Mouse (Mus musculus): Measurements from ENCODE around the gene 1700092M07Rik.

The 1700092M07Rik gene

DNA sequence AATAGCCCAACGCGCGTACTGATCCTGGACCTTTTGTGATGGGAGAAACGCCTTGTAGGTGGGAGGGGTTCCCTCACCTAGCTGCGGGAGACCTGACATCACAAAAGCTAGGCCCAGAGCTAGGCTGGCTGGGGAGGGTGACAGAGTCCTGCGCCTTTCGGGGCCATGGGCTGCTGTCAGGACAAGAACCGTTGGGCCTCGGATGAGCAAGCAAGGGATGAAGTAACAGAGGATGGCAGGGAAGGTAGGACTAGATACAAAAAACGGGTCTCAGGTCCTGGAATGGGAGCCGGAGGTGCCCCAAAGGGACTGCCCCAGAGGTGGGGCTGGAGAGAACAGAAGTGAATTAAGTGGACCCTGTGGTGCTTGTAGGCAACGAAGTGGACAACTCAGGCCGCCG lies at the start of gene 1700092M07Rik:
TSS of gene 1700092M07Rik (plus strand) at position 116 of the 400 bp plus-strand sequence.
- no peak for DNase-seq

DNA sequence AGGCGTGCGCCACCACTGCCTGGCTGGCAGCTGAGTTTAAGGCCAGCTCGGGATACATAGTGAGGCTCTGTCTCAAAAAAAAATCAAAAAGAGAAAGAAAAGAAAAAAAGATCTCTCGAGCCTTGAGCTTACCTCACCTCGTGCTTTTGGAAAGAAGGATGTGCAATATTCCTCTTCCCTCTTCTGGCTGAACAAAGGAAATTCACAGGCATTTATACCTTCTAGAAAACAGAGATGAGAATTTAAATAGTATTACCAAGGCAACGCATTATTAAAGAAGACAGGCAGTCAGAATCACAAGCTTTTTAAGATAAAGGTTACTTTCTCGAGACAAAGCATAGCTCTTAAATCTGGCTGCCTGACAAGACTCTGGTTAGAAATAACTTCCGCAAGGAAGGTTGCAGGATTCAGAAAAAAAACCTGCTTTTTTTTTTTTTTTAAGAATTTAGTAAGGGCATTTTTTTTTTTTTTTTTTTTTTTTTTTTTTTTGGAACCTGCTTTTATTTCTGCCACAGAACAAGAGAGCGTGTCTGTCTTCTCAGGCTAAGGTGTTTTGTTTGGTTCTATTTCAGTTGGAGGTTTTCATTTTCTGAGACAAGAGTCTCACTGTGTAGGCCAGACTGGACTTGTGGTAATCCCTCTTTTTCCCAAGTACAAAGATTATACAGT lies 48.5 kb upstream of the 1700092M07Rik start:
- DNase-seq: no peak

DNA sequence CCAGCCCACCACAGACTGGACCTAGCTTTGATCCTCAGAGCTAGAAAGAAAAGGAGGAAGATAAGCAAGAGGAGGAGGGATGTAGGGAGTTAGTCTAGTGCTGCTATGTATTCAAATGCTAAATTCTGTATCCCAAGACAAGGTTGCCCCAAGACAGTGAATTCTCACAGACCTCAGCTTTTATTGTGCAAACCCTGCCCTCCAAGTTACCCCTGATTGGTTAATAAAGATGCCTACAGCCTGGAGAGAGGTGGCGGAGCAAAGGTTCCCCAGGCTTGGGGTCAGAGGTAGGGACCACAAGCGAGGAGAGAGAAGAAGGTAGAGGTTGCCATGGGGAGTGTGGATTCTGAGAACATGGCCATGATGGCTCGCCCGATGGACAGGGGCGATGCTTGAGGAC lies 47.8 kb upstream of the 1700092M07Rik start:
- no peak for DNase-seq

- DNase-seq: peak; percentile 75
Measured at GRCm38 (mm10) chr19:8695330-8695729, 45.2 kb upstream of the 1700092M07Rik start.

- no peak for DNase-seq
Measured at GRCm38 (mm10) chr19:8699652-8700051, 40.9 kb upstream of the 1700092M07Rik start.

GRCm38 (mm10) chr19:8702458-8702857 lies 38.1 kb upstream of the 1700092M07Rik start:
- no peak for DNase-seq

DNA sequence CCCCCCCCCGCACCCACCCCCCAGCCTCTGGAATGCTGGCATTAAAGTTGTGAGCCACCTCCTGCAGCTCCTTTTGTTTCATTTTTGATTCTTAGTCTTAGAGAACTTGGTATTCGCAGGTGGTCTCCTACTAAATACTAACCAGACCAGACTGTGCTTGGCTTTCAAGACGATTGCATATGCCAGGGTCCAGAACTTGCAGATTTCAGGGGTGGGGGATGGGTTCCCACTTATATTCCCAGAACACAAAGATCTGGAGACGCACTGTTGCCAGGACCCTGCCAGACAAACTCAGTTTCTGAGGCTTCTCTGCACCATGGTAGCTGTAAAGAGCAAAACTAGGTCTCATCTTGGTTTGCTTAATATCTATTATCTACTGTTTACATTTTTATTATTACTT lies 36.9 kb upstream of the 1700092M07Rik start:
- DNase-seq: no peak

DNA sequence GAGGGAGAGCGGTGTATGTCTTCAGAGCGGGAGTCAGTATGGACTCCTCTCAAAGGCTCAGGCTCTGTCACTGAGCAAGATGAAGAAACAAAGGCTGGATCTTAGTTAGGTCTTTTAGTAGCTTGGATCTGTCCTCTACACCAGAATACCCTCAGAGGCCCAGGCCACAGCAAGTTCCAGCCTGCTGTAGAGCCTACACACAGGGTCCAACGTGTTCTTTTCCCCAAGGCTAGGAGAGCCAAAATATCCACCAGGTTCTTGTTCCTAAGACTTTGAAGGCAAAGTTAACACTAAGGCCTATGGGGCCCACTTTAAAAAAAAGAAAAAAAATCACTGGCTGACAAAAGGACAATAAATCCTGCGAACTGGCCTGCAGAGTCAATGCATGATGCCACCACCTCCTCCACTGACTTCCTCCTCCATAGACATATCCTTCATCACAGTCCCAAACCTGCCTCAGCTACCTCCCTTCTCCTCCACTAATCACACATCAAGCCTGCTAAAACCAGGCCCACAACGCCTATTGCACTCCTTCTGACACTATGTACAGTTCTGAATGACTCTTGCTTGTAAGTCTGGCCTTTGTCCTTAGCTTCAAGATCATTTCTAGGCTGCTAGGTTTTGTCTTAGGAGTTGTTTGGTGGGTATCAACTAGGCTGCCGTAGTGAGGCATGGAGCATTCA lies 35.4 kb upstream of the 1700092M07Rik start:
- DNase-seq: no peak

GRCm38 (mm10) chr19:8706132-8706667 lies 34.3 kb upstream of the 1700092M07Rik start:
- DNase-seq: no peak

- DNase-seq: no peak
Measured at GRCm38 (mm10) chr19:8706930-8707329, 33.6 kb upstream of the 1700092M07Rik start.

GRCm38 (mm10) chr19:8708954-8709353 lies 31.6 kb upstream of the 1700092M07Rik start:
- no peak for DNase-seq

GRCm38 (mm10) chr19:8710057-8710456 lies 30.5 kb upstream of the 1700092M07Rik start:
- DNase-seq: no peak

DNA sequence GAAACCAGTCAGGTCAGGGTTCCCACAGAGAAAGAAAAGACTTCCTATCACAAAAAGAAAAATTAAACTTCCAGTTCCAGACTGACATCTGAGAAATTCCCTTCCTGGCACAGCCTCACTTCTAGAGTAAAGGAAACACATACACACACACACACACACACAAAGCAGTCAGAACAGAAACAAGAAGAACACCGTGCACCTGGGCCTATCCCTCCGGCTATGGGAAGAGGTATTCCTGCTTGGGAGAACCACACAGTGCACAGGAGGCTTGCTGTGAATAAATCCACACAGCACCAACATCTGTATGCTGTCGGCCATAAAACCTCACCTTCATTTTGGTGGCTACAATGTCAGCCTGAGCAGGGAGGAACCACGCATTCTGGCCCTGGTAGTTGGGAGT lies 29.0 kb upstream of the 1700092M07Rik start:
- DNase-seq: no peak

DNA sequence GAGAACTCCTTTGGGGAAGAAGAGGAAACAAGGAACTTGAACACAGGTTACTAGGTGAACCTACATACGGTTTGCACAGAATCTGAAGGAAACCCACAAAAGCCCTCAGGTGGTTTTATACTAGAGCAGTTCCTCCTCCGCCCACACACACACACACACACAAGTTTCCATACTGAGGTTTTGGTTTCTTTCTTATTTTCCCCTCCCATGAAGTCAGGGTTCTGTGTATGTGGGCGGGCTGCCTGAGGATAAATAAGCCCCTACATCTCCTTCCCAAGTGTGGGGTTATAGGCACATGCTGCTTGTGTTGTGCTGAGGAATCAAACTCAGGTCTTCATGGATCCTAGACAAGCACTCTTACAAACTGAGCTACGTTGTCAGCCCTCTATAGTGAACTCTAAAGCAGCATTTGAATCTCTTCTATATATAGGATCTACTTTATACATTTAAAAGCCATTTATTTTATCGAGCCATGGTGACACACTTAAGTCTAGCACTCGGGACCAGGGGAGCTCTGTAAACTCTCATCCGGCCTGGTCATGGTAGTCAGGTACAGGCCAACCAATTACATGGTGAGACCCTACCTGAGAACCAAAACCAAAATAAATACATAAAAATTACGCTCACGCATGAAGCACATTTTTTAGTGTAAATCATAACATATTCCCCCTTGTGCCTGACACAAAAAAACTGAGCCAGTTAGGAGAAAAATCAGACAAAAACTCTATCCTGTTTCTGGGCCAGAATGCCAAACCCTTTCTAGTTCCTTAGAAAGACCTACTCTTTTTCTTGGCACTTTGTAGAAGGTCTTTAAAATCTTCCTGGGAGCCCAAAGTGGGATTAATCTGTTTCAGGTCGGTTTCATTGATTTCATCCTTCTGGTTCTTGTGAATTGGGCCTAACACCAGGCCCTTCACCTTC lies 28.3 kb upstream of the 1700092M07Rik start:
- peak; percentile 62 for DNase-seq

DNA sequence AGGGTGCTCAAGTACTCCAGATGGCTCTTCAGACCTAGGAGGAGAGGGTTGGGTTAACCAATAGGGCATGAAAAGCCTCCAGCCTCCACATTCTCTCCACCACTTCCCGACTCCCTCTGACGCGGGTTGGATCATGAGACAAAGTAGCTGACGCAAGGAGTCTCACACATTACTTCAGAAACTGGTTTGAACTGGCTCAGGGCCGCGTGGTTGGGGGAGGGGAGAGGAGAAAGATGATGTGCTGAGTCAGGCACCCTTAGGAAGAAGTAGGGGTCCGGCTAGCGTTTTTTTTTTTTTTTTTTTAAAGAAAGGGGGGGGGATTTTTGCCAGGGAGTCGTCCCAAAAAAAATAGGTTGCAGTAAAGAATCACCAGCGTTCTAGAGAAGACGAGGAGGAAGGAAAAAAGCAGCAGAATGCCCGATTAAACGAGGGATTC lies 27.6 kb upstream of the 1700092M07Rik start:
- peak; percentile 72 for DNase-seq

DNA sequence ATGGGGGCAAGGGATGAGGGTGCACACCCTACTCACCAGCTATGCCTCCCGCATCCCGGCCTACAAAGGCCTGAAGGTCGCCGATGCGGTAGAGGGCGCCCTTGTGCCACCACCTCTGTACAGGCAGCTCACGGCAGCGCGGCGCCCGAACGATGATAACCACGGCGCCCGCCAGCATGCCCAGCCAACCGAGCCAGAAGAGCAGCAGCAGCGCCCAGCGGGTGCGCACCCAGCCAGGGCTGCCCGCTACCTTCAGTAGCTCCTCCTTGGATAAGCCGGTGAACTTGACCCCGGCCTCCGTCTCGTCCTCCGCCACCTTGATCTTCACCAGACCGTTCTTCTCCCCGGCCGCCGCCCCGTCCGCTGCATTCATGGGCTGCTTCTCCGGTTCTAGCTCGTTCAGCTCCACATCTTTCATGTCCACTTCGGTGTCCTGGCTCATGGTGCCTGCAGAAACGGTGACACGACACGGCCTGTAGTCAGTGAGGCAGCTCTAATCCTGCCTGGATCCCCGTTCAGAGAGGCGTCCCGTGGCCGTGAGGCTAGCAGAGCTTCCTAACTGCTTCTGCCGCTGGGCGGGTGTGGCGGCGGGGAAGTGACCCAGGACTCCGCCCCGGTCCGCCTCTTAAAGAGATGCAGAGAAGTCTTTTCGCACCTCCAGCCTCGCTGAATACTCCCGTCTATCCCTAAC lies 27.1 kb upstream of the 1700092M07Rik start:
- DNase-seq: peak; percentile 97

- DNase-seq: no peak
Measured at GRCm38 (mm10) chr19:8713997-8714652, 26.4 kb upstream of the 1700092M07Rik start.

DNA sequence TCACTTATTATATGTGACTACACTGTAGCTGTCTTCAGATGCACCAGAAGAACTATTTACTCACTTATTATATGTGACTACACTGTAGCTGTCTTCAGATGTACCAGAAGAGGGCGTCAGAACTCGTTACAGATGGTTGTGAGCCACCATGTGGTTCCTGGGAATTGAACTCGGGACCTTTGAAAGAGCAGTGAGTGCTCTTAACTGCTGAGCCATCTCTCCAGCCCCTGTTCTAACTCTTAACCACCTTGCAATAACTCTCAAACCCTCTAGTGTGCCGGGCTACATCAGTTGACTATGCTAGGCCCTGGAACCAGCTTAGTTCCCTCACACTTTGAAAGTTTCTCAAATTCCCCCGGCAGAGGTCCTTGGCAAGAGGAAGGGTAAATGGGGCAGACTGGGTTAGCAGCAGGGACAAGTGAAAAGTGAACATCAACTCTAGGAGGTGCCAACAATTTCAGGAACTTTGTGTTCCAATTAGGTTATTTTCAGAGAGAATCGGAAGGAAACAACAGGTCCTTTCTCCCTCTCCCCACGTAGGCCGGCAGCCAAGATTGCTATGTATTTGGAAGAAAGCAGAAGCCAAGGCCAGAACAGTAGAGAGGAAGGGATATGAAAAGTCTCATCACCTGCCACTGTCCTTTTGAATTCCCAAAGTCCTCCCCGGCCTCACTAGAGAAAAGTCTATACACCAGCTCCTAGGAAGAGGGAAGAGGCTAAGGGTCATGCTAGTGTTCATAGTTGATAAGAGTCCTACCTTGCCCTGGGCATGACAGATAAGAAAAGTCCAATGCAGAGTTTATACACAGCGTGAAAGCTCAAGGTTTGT lies 25.7 kb upstream of the 1700092M07Rik start:
- no peak for DNase-seq

DNA sequence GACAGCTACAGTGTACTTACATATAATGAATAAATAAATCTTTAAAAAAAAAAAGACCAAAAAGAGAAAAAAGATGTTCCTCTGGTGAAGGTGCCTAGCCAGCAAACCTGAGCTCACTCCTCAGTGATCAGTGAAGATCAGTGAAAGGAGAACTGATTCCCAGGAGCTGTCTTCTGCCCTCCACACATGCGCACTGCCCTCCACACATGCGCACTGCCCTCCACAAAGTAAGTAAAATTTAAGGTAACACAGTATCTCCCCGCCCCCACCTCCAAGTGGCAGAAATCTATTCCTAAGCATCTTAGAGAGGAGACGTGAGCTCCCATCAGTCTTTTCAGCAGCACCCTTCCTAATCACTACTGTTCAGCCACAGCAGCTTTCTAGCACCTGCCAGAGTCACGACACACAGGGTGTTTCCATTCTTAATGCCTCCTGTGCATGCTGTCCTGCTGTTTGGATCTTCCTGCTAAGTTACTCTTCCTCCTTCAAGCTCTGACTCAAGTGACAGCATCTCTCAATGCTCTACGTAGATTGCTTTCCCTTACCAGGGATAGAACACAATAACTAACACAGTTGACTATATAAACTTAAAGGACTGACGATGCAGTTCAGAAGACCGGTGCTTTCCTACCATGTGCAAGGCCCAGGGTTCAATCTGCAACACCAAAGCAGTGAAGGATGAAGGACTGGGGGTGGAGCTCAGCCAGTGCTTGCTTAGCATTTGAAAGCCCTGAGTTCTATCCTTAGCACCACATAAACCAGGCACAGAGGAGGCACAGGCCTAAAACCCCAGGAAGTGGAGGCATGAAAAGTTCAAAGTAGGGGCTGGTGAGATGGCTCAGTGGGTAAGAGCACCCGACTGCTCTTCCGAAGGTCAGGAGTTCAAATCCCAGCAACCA lies 24.4 kb upstream of the 1700092M07Rik start:
- no peak for DNase-seq
